Mouse (Mus musculus): Measurements from ENCODE around the gene Tmem139. TPM values are rescaled to one million over a fixed set of nuclear protein-coding genes. Genes with fewer than 3 reads are reported as not detected.

The Tmem139 gene
- polyA plus RNA-seq, 1 experiment from 2014 or later: not detected

- Histone ChIP-seq H3K4me3 (ENCODE audit: low read depth, low read length) (no peak overlapping the region), H3K9ac (replicated peaks) (no peak overlapping the region), H3K9me3 (ENCODE audit: low read length) (no peaks in the 10 kb centered on the region), H3K4me2 (ENCODE audit: low read depth, low read length) (no peak overlapping the region), H3K27me3 (ENCODE audit: insufficient read depth, low read length) (no peaks in the 10 kb centered on the region), H3K27ac (ENCODE audit: low read depth) (no peak overlapping the region), H3K36me3 (replicated peaks; ENCODE audit: insufficient read depth, low read length) (no peaks in the 10 kb centered on the region), H3K4me1 (ENCODE audit: insufficient read depth) (no peaks in the 10 kb centered on the region)
- no peak for DNase-seq
- ATAC-seq: no peak
- no peak for TF ChIP-seq CTCF (IDR thresholded peaks at IDR 0.05; ENCODE audit: low read depth)
- TF ChIP-seq EP300 (IDR thresholded peaks at IDR 0.05; ENCODE audit: low read depth): no peak
- WGBS (ENCODE audit: insufficient replicate concordance): 79% methylated on average over 3 of the region's 3 CpGs
Observed at GRCm38 (mm10) chr6:42231191-42231590, 30.6 kb upstream of the Tmem139 start.

DNA sequence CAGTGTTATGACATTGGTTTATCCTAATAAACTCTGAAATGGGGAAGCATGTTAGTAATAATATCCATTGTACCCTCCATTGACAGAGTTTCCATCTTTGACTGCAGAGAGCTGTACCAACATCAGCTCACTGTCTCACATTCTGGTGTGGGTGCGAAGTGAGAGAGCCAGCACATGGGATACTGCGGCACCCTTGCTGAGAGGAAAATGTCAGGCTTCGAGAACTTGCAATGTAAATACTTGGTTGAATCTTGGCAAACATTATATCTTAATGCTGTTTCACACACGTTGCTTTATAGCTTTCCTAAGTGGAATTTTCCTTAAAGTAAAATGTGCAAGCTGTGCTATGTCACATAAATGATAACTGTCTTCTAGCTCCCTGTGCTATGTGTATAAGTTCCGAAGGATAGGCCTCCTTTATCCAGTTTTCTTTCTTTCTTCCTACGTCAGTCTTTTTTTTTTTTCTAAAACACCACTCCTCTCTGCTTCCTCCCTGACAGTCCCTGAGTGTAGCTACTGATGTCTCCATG lies 24.4 kb upstream of the Tmem139 start:
- no peak overlapping the region for H3K9ac ChIP-seq (replicated peaks)
- no peak for TF ChIP-seq EP300 (IDR thresholded peaks at IDR 0.05; ENCODE audit: low read depth)
- TF ChIP-seq CTCF (IDR thresholded peaks at IDR 0.05; ENCODE audit: low read depth): no peak
- ATAC-seq: no peak

GRCm38 (mm10) chr6:42241311-42242045 lies 20.3 kb upstream of the Tmem139 start:
- H3K27me3 ChIP-seq (ENCODE audit: insufficient read depth, low read length): no peaks in the 10 kb centered on the region
- H3K4me2 ChIP-seq (ENCODE audit: low read depth, low read length): no peak overlapping the region
- no peak for DNase-seq
- H3K9ac ChIP-seq (replicated peaks): no peak overlapping the region
- H3K36me3 ChIP-seq (replicated peaks; ENCODE audit: insufficient read depth, low read length): no peaks in the 10 kb centered on the region
- no peaks in the 10 kb centered on the region for H3K9me3 ChIP-seq (ENCODE audit: low read length)
- H3K27ac ChIP-seq (ENCODE audit: low read depth): no peak overlapping the region
- WGBS (ENCODE audit: insufficient replicate concordance): 65% methylated on average over 6 of the region's 6 CpGs
- no peak for ATAC-seq
- TF ChIP-seq EP300 (IDR thresholded peaks at IDR 0.05; ENCODE audit: low read depth) (no peak), CTCF (IDR thresholded peaks at IDR 0.05; ENCODE audit: low read depth) (no peak)
- H3K4me1 ChIP-seq (ENCODE audit: insufficient read depth): peaks cover 7% of the 10 kb centered on the region
- no peak overlapping the region for H3K4me3 ChIP-seq (ENCODE audit: low read depth, low read length)

More for the DNA sequence above, 24.4 kb upstream of the Tmem139 start:
- Histone ChIP-seq H3K4me2 (ENCODE audit: low read depth, low read length) (no peak overlapping the region), H3K27me3 (ENCODE audit: insufficient read depth, low read length) (no peaks in the 10 kb centered on the region), H3K9me3 (ENCODE audit: low read length) (no peaks in the 10 kb centered on the region), H3K4me1 (ENCODE audit: insufficient read depth) (no peaks in the 10 kb centered on the region), H3K4me3 (ENCODE audit: low read depth, low read length) (no peak overlapping the region), H3K36me3 (replicated peaks; ENCODE audit: insufficient read depth, low read length) (no peaks in the 10 kb centered on the region), H3K27ac (ENCODE audit: low read depth) (no peak overlapping the region)
- DNase-seq: no peak
- 71% methylated on average over 6 of the region's 6 CpGs for WGBS (ENCODE audit: insufficient replicate concordance)

- H3K36me3 ChIP-seq (replicated peaks; ENCODE audit: insufficient read depth, low read length): no peaks in the 10 kb centered on the region
- no peaks in the 10 kb centered on the region for H3K27me3 ChIP-seq (ENCODE audit: insufficient read depth, low read length)
- H3K9me3 ChIP-seq (ENCODE audit: low read length): no peaks in the 10 kb centered on the region
- TF ChIP-seq EP300 (IDR thresholded peaks at IDR 0.05; ENCODE audit: low read depth) (no peak), CTCF (IDR thresholded peaks at IDR 0.05; ENCODE audit: low read depth) (no peak)
- peaks cover 9% of the 10 kb centered on the region for H3K4me1 ChIP-seq (ENCODE audit: insufficient read depth)
- ATAC-seq: peak; percentile 100
- WGBS (ENCODE audit: insufficient replicate concordance): 4% methylated on average over 28 of the region's 28 CpGs
- peak within 1 kb of the TSS; percentile 55; the same call in 1 of the 2 replicates for H3K9ac ChIP-seq (replicated peaks)
- H3K4me2 ChIP-seq (ENCODE audit: low read depth, low read length): peak within 1 kb of the TSS; percentile 86
- H3K4me3 ChIP-seq (ENCODE audit: low read depth, low read length): peak within 1 kb of the TSS; percentile 53
- DNase-seq: peak; percentile 90
- H3K27ac ChIP-seq (ENCODE audit: low read depth): peak within 1 kb of the TSS; percentile 73
Observed at GRCm38 (mm10) chr6:42245711-42246353, 15.9 kb upstream of the Tmem139 start, which contains the start of gene Gstk1. TSS of gene Gstk1 (plus strand) at chr6:42245935.

DNA sequence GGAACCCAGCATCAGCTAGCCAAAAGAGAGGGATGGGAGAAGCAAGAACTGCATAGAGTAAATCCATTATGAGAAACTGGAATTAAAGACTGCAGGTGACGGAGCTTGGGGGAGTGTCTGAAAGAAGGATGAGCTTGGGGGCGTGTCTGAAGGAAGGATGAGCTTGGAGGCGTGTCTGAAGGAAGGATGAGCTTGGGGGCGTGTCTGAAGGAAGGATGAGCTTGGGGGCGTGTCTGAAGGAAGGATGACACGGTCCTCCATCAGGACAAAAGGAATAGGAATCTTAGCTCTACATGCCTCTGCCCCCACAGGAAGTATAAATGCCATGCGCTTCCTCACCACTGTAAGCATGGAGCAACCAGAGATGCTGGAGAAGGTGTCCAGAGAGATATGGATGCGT lies 14.6 kb upstream of the Tmem139 start:
- Histone ChIP-seq H3K4me1 (ENCODE audit: insufficient read depth) (peaks cover 9% of the 10 kb centered on the region), H3K4me2 (ENCODE audit: low read depth, low read length) (peak overlapping the region; percentile 86; the same call in 1 of the 2 replicates), H3K9ac (replicated peaks) (no peak overlapping the region), H3K4me3 (ENCODE audit: low read depth, low read length) (no peak overlapping the region), H3K27me3 (ENCODE audit: insufficient read depth, low read length) (no peaks in the 10 kb centered on the region), H3K27ac (ENCODE audit: low read depth) (no peak overlapping the region), H3K36me3 (replicated peaks; ENCODE audit: insufficient read depth, low read length) (no peaks in the 10 kb centered on the region), H3K9me3 (ENCODE audit: low read length) (no peaks in the 10 kb centered on the region)
- ATAC-seq (no peak), DNase-seq (no peak)
- WGBS (ENCODE audit: insufficient replicate concordance): 23% methylated on average over 8 of the region's 8 CpGs
- TF ChIP-seq CTCF (IDR thresholded peaks at IDR 0.05; ENCODE audit: low read depth) (no peak), EP300 (IDR thresholded peaks at IDR 0.05; ENCODE audit: low read depth) (no peak)

DNA sequence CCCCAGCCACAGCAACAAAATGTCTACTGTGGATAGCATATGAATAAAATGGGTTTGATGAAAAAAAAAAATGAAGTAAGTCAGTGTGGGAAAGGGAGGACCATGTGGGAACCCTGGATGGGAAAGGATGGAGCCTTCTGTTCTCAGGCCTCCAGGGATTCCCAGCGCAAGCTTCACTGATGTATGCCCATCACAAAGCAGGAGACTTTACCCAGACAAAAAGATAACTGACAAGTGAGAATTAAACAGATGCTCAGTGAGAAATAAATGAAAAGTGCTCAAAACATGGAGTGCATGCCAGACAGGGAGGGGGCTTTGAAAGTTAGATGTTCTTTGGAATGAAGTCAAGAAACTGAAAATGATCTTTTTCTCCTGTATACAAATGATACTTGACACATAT lies 13.8 kb upstream of the Tmem139 start:
- H3K36me3 ChIP-seq (replicated peaks; ENCODE audit: insufficient read depth, low read length): no peaks in the 10 kb centered on the region
- WGBS (ENCODE audit: insufficient replicate concordance): 93% methylated on average over 1 of the region's 1 CpGs
- H3K4me2 ChIP-seq (ENCODE audit: low read depth, low read length): no peak overlapping the region
- no peak overlapping the region for H3K4me3 ChIP-seq (ENCODE audit: low read depth, low read length)
- peaks cover 9% of the 10 kb centered on the region for H3K4me1 ChIP-seq (ENCODE audit: insufficient read depth)
- DNase-seq (no peak), ATAC-seq (no peak)
- H3K27ac ChIP-seq (ENCODE audit: low read depth): no peak overlapping the region
- no peak overlapping the region for H3K9ac ChIP-seq (replicated peaks)
- H3K27me3 ChIP-seq (ENCODE audit: insufficient read depth, low read length): no peaks in the 10 kb centered on the region
- no peaks in the 10 kb centered on the region for H3K9me3 ChIP-seq (ENCODE audit: low read length)
- no peak for TF ChIP-seq CTCF (IDR thresholded peaks at IDR 0.05; ENCODE audit: low read depth)
- TF ChIP-seq EP300 (IDR thresholded peaks at IDR 0.05; ENCODE audit: low read depth): no peak

Measured in liver, postnatal 0 days (tissue).